Mouse (Mus musculus): ENCODE measurements at regions not wholly inside any gene's neighbourhood (a gene's known extent, or its start where the extent isn't known, plus 50 kb on each side); places are given as distances from the start of the nearest gene placed in this dataset.

DNA sequence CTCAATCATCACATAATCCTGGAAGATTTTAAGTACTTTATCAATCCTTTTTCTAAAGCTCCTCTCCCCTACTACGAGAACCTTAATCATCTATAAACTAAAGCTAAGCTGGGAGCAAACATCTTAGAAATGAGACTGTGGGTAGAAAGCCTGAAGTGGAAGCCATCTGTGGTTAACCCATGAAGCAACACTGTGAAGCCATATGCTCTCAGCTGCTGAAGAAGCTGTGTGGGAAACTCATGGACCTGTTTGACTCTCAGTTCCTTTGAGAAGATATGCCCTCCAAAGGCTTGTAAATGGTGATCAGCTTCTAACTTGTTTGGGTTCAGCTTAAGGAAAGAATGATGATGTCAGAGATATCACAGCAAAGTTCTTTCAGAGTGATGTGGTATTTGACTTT is 372.2 kb upstream of the Mmadhc start:
- Histone ChIP-seq H3K4me1 (ENCODE audit: control insufficient read depth, insufficient read depth, low read length) (no peaks in the 10 kb centered on the region), H3K4me2 (ENCODE audit: low read depth, low read length) (no peak overlapping the region), H3K9ac (ENCODE audit: low read depth, low read length) (no peak overlapping the region), H3K27me3 (replicated peaks; ENCODE audit: control insufficient read depth, insufficient read depth, low read length) (no peaks in the 10 kb centered on the region), H3K27ac (ENCODE audit: low read length) (no peak overlapping the region), H3K36me3 (ENCODE audit: control insufficient read depth, insufficient read depth, low read length) (no peaks in the 10 kb centered on the region), H3K4me3 (ENCODE audit: low read length) (no peak overlapping the region), H3K9me3 (ENCODE audit: control insufficient read depth, low read length) (no peaks in the 10 kb centered on the region)
- ATAC-seq, result no peak
- 55% methylated on average over 1 of the region's 1 CpGs for WGBS

DNA sequence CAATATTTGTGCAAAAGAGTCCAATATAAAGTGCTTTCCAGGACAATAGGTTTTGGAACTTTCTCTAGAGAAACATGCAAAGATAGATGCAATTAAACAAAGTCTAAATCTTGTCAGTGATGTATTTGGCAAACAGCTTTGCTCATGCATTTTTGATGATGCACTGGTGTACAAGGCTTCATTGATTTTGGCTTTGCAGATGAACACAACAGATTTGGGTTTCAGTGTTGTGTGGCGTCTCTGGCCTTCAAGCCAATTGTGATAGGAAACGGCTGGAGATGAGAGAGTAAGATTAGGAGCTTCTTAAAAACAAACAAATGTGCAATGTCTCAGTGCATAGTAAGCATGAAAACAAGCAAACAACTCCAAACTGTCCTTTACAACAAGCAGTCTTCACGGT is 370.6 kb upstream of the Mmadhc start:
- H3K4me2 ChIP-seq (ENCODE audit: low read depth, low read length), result no peak overlapping the region
- no peaks in the 10 kb centered on the region for H3K36me3 ChIP-seq (ENCODE audit: control insufficient read depth, insufficient read depth, low read length)
- WGBS, result 46% methylated on average over 3 of the region's 3 CpGs
- no peak overlapping the region for H3K27ac ChIP-seq (ENCODE audit: low read length)
- H3K27me3 ChIP-seq (replicated peaks; ENCODE audit: control insufficient read depth, insufficient read depth, low read length), result no peaks in the 10 kb centered on the region
- no peak overlapping the region for H3K9ac ChIP-seq (ENCODE audit: low read depth, low read length)
- ATAC-seq, result no peak
- H3K9me3 ChIP-seq (ENCODE audit: control insufficient read depth, low read length), result no peaks in the 10 kb centered on the region
- H3K4me3 ChIP-seq (ENCODE audit: low read length), result no peak overlapping the region
- no peaks in the 10 kb centered on the region for H3K4me1 ChIP-seq (ENCODE audit: control insufficient read depth, insufficient read depth, low read length)

DNA sequence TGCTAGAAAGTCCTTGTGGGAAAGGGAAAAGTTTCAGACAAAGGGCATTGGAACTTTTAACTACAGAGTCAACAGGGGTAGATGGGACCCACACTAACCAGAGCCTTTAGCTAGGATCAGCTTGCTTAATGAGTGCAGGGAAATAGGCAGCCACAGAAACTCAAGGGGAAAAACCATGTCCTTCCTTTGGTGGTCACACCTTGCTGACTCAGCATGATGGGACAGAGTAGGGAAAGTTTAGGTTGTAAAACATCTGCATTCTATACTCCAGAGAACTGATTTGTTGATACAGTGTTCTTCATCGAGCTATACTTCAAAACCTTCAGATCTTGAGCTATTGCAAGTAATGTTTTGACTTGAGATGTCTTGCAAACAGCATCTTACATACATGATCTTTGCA is 365.9 kb upstream of the Mmadhc start:
- no peak for ATAC-seq
- no peaks in the 10 kb centered on the region for H3K27me3 ChIP-seq (replicated peaks; ENCODE audit: control insufficient read depth, insufficient read depth, low read length)
- no peak overlapping the region for H3K4me2 ChIP-seq (ENCODE audit: low read depth, low read length)
- WGBS, result 88% methylated on average over 1 of the region's 1 CpGs
- H3K36me3 ChIP-seq (ENCODE audit: control insufficient read depth, insufficient read depth, low read length), result no peaks in the 10 kb centered on the region
- H3K9me3 ChIP-seq (ENCODE audit: control insufficient read depth, low read length), result no peaks in the 10 kb centered on the region
- no peak overlapping the region for H3K9ac ChIP-seq (ENCODE audit: low read depth, low read length)
- H3K27ac ChIP-seq (ENCODE audit: low read length), result no peak overlapping the region
- no peaks in the 10 kb centered on the region for H3K4me1 ChIP-seq (ENCODE audit: control insufficient read depth, insufficient read depth, low read length)
- H3K4me3 ChIP-seq (ENCODE audit: low read length), result no peak overlapping the region

GRCm38 (mm10) chr2:50660000-50660399 is 363.4 kb upstream of the Mmadhc start:
- no peak overlapping the region for H3K4me3 ChIP-seq (ENCODE audit: low read length)
- no peaks in the 10 kb centered on the region for H3K27me3 ChIP-seq (replicated peaks; ENCODE audit: control insufficient read depth, insufficient read depth, low read length)
- H3K36me3 ChIP-seq (ENCODE audit: control insufficient read depth, insufficient read depth, low read length), result no peaks in the 10 kb centered on the region
- no peaks in the 10 kb centered on the region for H3K9me3 ChIP-seq (ENCODE audit: control insufficient read depth, low read length)
- H3K4me2 ChIP-seq (ENCODE audit: low read depth, low read length), result no peak overlapping the region
- 67% methylated on average over 2 of the region's 2 CpGs for WGBS
- no peak overlapping the region for H3K9ac ChIP-seq (ENCODE audit: low read depth, low read length)
- no peak for ATAC-seq
- H3K4me1 ChIP-seq (ENCODE audit: control insufficient read depth, insufficient read depth, low read length), result no peaks in the 10 kb centered on the region
- H3K27ac ChIP-seq (ENCODE audit: low read length), result no peak overlapping the region

DNA sequence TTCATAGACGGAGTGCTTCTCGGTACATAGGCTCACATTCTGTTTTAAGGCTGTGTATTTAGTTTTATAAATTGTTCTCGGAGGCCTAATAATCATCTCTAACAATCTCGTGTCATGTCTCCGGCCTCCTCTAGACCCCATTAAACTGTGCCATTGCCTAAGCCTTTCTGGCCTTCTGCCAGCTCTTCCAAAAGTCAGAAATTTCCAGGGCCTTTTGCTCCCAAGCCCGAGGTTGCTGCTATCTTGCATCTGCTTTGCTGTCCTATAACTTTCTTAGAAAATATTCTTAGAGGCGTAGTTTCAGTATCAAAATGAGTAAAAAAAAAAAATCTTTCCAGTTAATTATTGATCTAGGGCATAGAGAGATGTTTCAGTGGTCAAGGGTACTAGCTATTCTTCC is 361.2 kb upstream of the Mmadhc start:
- H3K27ac ChIP-seq (ENCODE audit: low read length), result no peak overlapping the region
- H3K4me3 ChIP-seq (ENCODE audit: low read length), result no peak overlapping the region
- no peaks in the 10 kb centered on the region for H3K4me1 ChIP-seq (ENCODE audit: control insufficient read depth, insufficient read depth, low read length)
- no peak overlapping the region for H3K9ac ChIP-seq (ENCODE audit: low read depth, low read length)
- no peak for ATAC-seq
- 78% methylated on average over 7 of the region's 7 CpGs for WGBS
- H3K9me3 ChIP-seq (ENCODE audit: control insufficient read depth, low read length), result no peaks in the 10 kb centered on the region
- H3K36me3 ChIP-seq (ENCODE audit: control insufficient read depth, insufficient read depth, low read length), result no peaks in the 10 kb centered on the region
- H3K27me3 ChIP-seq (replicated peaks; ENCODE audit: control insufficient read depth, insufficient read depth, low read length), result no peaks in the 10 kb centered on the region
- no peak overlapping the region for H3K4me2 ChIP-seq (ENCODE audit: low read depth, low read length)

DNA sequence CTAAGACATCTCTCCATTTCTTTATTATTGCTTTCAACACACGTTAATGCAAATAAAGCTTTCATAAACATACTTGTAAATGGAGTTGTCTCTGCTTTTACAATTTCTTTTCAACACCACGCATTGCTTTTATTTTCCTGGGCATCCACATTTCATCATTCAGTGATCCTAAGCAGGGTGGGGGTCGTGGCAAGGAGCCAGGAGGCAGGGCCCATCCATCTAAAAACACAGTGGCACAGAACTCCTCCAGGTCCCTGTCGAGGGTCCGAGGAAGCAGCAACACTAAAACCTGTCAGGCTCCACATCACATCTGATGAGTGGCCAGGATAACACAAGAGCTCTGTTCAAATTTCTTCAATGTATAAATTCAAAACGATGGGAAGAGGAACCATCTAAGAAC is 359.8 kb upstream of the Mmadhc start:
- Histone ChIP-seq H3K4me3 (ENCODE audit: low read length) (no peak overlapping the region), H3K9ac (ENCODE audit: low read depth, low read length) (no peak overlapping the region), H3K4me2 (ENCODE audit: low read depth, low read length) (no peak overlapping the region), H3K36me3 (ENCODE audit: control insufficient read depth, insufficient read depth, low read length) (no peaks in the 10 kb centered on the region), H3K4me1 (ENCODE audit: control insufficient read depth, insufficient read depth, low read length) (no peaks in the 10 kb centered on the region), H3K27me3 (replicated peaks; ENCODE audit: control insufficient read depth, insufficient read depth, low read length) (no peaks in the 10 kb centered on the region), H3K9me3 (ENCODE audit: control insufficient read depth, low read length) (no peaks in the 10 kb centered on the region), H3K27ac (ENCODE audit: low read length) (no peak overlapping the region)
- no peak for ATAC-seq
- 70% methylated on average over 6 of the region's 6 CpGs for WGBS

DNA sequence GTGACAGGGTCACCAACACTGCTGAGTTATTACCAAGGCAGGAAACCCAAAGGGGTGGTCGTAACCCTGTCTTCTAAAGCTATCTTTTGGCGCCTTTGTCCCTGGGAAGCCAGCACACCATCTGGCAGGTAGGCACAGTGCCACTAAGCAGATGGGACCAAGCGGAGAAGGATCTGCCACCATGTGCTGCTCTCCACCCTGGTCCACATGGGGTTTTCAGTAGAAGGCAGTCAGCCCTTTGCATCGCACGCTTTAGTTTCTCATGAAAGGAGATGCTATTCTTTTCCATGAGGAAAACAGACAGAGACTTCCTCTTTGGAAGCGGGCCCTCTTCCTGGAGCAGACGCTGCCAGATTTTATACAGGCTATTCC is 358.3 kb upstream of the Mmadhc start:
- H3K27me3 ChIP-seq (replicated peaks; ENCODE audit: control insufficient read depth, insufficient read depth, low read length), result no peaks in the 10 kb centered on the region
- WGBS, result 79% methylated on average over 7 of the region's 7 CpGs
- H3K4me3 ChIP-seq (ENCODE audit: low read length), result no peak overlapping the region

DNA sequence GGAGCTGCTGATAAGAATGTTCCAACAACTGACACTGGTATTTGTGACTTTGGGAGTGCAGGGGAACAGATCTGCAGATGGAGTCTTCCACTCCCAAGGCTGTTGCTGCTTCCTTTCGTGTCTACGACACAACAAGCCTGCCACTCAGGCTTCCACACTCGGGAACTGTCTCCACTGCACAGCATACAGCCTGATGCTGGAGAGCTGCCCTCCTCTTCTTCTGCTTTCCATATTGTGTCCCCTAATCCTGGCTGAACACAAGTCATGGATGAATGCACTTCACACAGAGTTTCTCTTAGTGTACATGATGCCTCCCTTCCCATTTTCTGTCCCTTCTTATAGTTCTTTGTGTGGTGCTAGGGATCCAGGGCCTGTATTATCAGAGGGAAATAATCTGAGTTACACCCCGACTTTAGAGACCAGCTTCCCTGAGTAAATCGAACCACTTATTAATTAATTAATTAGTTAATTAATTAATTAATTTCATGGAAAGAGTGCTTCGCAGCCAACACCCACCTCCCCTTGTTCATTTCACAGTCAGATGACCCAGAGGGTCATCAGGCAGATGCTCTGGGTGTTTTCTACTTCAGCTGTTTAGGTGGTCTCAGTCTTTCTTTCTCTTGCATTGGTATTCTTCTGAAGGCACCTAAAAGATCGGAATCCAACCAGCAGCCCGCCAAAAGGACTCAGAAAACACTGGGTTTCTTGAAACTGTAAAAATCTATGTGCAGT is 357.8 kb upstream of the Mmadhc start:
- 85% methylated on average over 8 of the region's 8 CpGs for WGBS
- no peak for ATAC-seq
- no peak overlapping the region for H3K4me2 ChIP-seq (ENCODE audit: low read depth, low read length)
- no peak overlapping the region for H3K9ac ChIP-seq (ENCODE audit: low read depth, low read length)
- H3K27me3 ChIP-seq (replicated peaks; ENCODE audit: control insufficient read depth, insufficient read depth, low read length), result no peaks in the 10 kb centered on the region
- no peak overlapping the region for H3K27ac ChIP-seq (ENCODE audit: low read length)
- H3K36me3 ChIP-seq (ENCODE audit: control insufficient read depth, insufficient read depth, low read length), result no peaks in the 10 kb centered on the region
- H3K4me1 ChIP-seq (ENCODE audit: control insufficient read depth, insufficient read depth, low read length), result no peaks in the 10 kb centered on the region
- H3K9me3 ChIP-seq (ENCODE audit: control insufficient read depth, low read length), result no peaks in the 10 kb centered on the region
- H3K4me3 ChIP-seq (ENCODE audit: low read length), result no peak overlapping the region

More for the DNA sequence above, 358.3 kb upstream of the Mmadhc start:
- no peaks in the 10 kb centered on the region for H3K9me3 ChIP-seq (ENCODE audit: control insufficient read depth, low read length)
- H3K36me3 ChIP-seq (ENCODE audit: control insufficient read depth, insufficient read depth, low read length), result no peaks in the 10 kb centered on the region
- no peak overlapping the region for H3K4me2 ChIP-seq (ENCODE audit: low read depth, low read length)
- no peak for ATAC-seq
- H3K27ac ChIP-seq (ENCODE audit: low read length), result no peak overlapping the region
- no peaks in the 10 kb centered on the region for H3K4me1 ChIP-seq (ENCODE audit: control insufficient read depth, insufficient read depth, low read length)
- H3K9ac ChIP-seq (ENCODE audit: low read depth, low read length), result no peak overlapping the region

DNA sequence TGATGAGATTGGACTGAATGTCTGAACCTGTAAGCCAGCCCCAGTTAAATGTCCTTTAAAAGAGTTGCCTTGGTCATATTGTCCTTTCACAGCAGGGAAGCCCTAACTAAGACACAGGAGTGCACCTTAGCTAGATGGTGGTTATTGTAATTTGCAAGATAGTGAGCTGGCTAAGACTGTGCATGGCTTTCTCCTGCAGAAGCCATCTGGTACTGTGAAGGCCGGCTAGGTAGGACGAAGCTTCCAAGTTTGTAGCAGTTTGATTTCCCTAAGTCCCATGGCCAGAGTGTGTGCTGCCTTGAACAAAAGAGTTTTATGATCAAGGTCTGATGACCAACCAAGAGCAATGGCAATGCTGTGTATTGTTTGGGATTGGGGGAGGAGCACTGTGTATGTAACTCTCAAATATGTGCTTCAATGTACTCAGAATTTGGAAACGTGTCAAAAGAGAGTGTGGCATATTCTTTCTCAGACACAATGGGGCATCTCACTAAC is 356.6 kb upstream of the Mmadhc start:
- 85% methylated on average over 3 of the region's 3 CpGs for WGBS
- no peaks in the 10 kb centered on the region for H3K36me3 ChIP-seq (ENCODE audit: control insufficient read depth, insufficient read depth, low read length)
- H3K27me3 ChIP-seq (replicated peaks; ENCODE audit: control insufficient read depth, insufficient read depth, low read length), result no peaks in the 10 kb centered on the region
- no peak overlapping the region for H3K4me3 ChIP-seq (ENCODE audit: low read length)
- no peak overlapping the region for H3K27ac ChIP-seq (ENCODE audit: low read length)
- no peak overlapping the region for H3K9ac ChIP-seq (ENCODE audit: low read depth, low read length)
- no peaks in the 10 kb centered on the region for H3K4me1 ChIP-seq (ENCODE audit: control insufficient read depth, insufficient read depth, low read length)
- no peaks in the 10 kb centered on the region for H3K9me3 ChIP-seq (ENCODE audit: control insufficient read depth, low read length)
- no peak for ATAC-seq
- no peak overlapping the region for H3K4me2 ChIP-seq (ENCODE audit: low read depth, low read length)

GRCm38 (mm10) chr2:50649656-50650055 is 353.1 kb upstream of the Mmadhc start:
- H3K36me3 ChIP-seq (ENCODE audit: control insufficient read depth, insufficient read depth, low read length), result no peaks in the 10 kb centered on the region
- H3K9ac ChIP-seq (ENCODE audit: low read depth, low read length), result no peak overlapping the region
- no peaks in the 10 kb centered on the region for H3K27me3 ChIP-seq (replicated peaks; ENCODE audit: control insufficient read depth, insufficient read depth, low read length)
- H3K4me1 ChIP-seq (ENCODE audit: control insufficient read depth, insufficient read depth, low read length), result no peaks in the 10 kb centered on the region
- H3K4me2 ChIP-seq (ENCODE audit: low read depth, low read length), result no peak overlapping the region
- no peak for ATAC-seq
- WGBS, result 69% methylated on average over 3 of the region's 3 CpGs
- no peak overlapping the region for H3K4me3 ChIP-seq (ENCODE audit: low read length)
- no peaks in the 10 kb centered on the region for H3K9me3 ChIP-seq (ENCODE audit: control insufficient read depth, low read length)
- no peak overlapping the region for H3K27ac ChIP-seq (ENCODE audit: low read length)
